Mouse (Mus musculus) limb, embryonic 13.5 days (tissue): ENCODE results near the gene Itpk1. TPM values are rescaled to one million over a fixed set of nuclear protein-coding genes. Genes with fewer than 3 reads are reported as not detected.

Source experiments
- ATAC-seq: fragments of 200-750 bp; cut with Nextera tagmentation; 2 replicates; pipeline ENCODE4 v1.8.0; 2017; ENCODE audit warnings: low read depth, moderate number of reproducible peaks, moderate TSS enrichment; ENCODE audit not compliant: low FRiP score
- H3K27ac ChIP-seq: fragments of 300-500 bp; sonication (generic); 2 replicates; pipeline ENCODE4 v1.5.1; 2015; ENCODE audit warnings: inconsistent platforms, mild to moderate bottlenecking, moderate library complexity
- H3K27me3 ChIP-seq: fragments of 300-500 bp; sonication (generic); 2 replicates; pipeline ENCODE4 v1.6.1; 2015; ENCODE audit warnings: mild to moderate bottlenecking, inconsistent platforms
- H3K36me3 ChIP-seq: fragments of 300-500 bp; sonication (generic); 2 replicates; pipeline ENCODE4 v1.6.1; 2015; ENCODE audit warnings: inconsistent platforms, mild to moderate bottlenecking, moderate library complexity
- H3K4me1 ChIP-seq: fragments of 300-500 bp; sonication (generic); 2 replicates; pipeline ENCODE4 v1.6.1; 2015; ENCODE audit warnings: inconsistent platforms
- H3K4me2 ChIP-seq: fragments of 300-500 bp; sonication (generic); replicated peaks from 2 replicates; pipeline ENCODE4 v1.6.1; 2015; ENCODE audit warnings: inconsistent platforms, mild to moderate bottlenecking, moderate library complexity
- H3K4me3 ChIP-seq: fragments of 300-500 bp; sonication (generic); 2 replicates; pipeline ENCODE4 v1.5.1; 2015; ENCODE audit warnings: moderate library complexity, mild to moderate bottlenecking, inconsistent platforms
- H3K9ac ChIP-seq: fragments of 300-500 bp; sonication (generic); 2 replicates; pipeline ENCODE4 v1.6.1; 2015; ENCODE audit warnings: mild to moderate bottlenecking, inconsistent platforms
- H3K9me3 ChIP-seq: fragments of 300-500 bp; sonication (generic); 2 replicates; pipeline ENCODE4 v1.6.1; 2016; ENCODE audit warnings: inconsistent platforms
- WGBS: fragments of 180-500 bp; shearing (Covaris S2); methylation state at CpG from one replicate; pipeline ENCODE4 v1.1.7; 2015; 5-methylcytosine and 5-hydroxymethylcytosine counted together
- polyA plus RNA-seq: library from polyadenylated mRNA; unstranded; fragments of >200 nt; fragmentation: Nextera tagmentation; extraction: Ambion mirVana; gene quantifications from 2 replicates; pipeline ENCODE4 v1.2.1, GENCODE M21; 2015

Itpk1 gene
- polyA plus RNA-seq, 1 experiment from 2014 or later = 9.3 TPM

DNA sequence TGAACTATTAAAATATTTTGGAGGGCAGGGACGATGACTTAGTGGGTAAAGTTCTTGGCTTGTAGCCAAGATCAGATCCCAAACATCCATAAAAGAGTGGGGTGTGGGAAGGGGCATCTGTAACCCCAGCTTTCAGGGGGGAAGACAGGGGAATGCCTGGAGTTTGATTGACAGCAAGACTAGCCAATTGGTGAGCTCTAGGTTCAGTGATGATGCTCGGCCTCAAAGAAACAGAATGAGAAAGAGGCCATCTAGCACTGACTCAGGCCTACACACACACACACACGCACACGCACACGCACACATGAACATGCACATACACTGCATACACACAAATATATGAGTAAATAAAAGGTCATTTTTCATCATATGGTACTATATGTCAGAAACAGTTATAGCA is 5.2 kb upstream of the Itpk1 start:
- no peak overlapping the region for H3K27ac ChIP-seq
- no peak for ATAC-seq
- WGBS = 77% methylated on average over 5 of the region's 5 CpGs
- no peak overlapping the region for H3K4me2 ChIP-seq
- H3K4me3 ChIP-seq = no peak overlapping the region
- H3K36me3 ChIP-seq = no peaks in the 10 kb centered on the region
- no peak overlapping the region for H3K9ac ChIP-seq
- H3K27me3 ChIP-seq = no peaks in the 10 kb centered on the region
- peaks cover 37% of the 10 kb centered on the region for H3K4me1 ChIP-seq
- H3K9me3 ChIP-seq = no peaks in the 10 kb centered on the region

DNA sequence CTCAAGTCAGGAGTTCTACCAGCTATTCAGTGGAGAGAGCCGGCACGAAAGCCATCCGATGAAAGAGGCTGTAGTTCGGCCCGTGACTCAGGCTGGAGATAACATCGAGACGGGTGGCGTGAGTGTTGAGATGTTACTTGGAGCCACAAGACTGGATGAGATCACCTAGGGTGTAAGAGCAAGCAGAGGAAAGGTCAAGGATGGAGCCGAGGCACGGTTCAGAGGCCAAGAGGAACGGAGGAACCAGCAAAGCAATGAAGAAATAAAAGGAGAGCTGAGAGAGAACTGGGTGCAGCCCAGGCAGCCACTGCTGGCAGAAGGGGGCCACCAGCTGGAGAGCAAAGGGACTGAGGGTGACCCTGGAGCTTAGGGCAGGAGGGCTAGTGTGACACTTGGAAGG is 3.5 kb upstream of the Itpk1 start:
- H3K9ac ChIP-seq = no peak overlapping the region
- no peaks in the 10 kb centered on the region for H3K9me3 ChIP-seq
- H3K27me3 ChIP-seq = no peaks in the 10 kb centered on the region
- no peak overlapping the region for H3K27ac ChIP-seq
- H3K4me3 ChIP-seq = no peak overlapping the region
- ATAC-seq = no peak
- no peaks in the 10 kb centered on the region for H3K36me3 ChIP-seq
- 86% methylated on average over 11 of the region's 11 CpGs for WGBS
- H3K4me2 ChIP-seq = no peak overlapping the region
- H3K4me1 ChIP-seq = peaks cover 40% of the 10 kb centered on the region

DNA sequence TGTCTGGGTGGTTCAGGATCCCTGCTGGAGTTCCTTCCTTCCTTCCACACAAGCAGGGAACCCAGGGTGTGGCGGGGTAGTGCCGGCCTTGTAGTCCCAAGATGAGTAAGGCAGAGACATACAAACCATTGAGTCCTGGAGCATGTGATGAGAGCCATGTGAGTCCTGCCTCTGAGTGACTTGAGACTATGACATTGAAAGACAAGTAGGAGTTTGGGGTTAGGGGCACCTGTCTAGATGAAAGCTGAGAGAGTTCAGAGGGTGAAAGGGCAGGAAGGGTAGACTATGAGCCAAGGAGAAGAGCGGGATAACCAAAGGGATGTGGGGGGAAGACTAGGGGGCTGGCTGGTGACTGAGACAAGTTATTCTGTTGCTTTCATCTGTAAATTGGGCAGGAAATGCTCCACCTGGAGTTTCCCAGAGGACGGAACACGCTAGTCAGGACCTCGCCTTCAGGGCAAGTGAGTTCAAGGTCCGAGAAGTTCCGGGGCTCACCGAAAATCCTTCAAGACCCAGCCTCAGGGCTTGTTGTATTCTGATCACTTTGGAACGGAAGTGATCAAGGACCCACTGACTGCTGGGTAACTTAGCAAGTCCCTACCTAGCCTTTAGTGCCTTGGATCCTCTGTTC is 2.2 kb upstream of the Itpk1 start:
- WGBS = 77% methylated on average over 10 of the region's 10 CpGs
- Histone ChIP-seq H3K9ac (no peak overlapping the region), H3K27me3 (no peaks in the 10 kb centered on the region), H3K27ac (no peak overlapping the region), H3K4me2 (no peak overlapping the region), H3K4me3 (no peak overlapping the region), H3K36me3 (no peaks in the 10 kb centered on the region), H3K4me1 (peaks cover 47% of the 10 kb centered on the region), H3K9me3 (no peaks in the 10 kb centered on the region)
- ATAC-seq = no peak

DNA sequence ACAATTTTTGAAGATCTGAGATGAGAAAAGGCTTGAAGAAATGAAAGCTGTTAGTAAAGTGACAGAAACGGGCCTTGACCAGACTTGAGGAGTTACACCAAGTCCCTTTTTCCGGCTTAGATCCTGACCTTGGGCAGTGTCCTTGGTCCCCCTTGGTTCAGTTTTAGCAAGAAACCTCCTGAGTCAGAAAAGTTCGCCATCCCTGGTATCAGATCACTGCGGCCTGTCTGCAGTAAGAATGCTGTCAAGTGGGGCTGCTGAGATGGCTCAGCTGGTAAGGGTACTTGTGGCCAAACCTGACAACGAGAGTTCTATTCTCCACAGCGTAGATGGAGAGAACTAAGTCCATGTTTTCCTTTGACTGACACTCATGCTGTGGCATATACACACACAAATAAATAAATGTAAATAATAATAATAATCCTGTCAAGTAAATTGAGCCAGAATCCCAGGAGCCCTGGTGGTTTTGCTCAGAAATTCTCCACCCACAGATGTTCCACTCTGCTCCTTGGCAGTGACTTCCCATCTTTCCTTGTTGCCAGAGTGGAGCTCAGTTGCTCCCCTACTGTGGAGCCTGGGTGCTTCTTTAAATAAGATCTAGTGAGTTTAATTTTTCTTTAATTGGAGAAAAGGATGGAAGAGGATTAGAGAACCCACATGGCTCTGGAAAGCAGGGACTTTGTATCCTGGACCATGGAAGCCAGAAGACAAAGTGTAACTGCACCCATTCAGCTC is 1.3 kb upstream of the Itpk1 start:
- Histone ChIP-seq H3K4me3 (peak overlapping the region; percentile 68), H3K27ac (no peak overlapping the region), H3K36me3 (no peaks in the 10 kb centered on the region), H3K9ac (no peak overlapping the region), H3K9me3 (no peaks in the 10 kb centered on the region), H3K27me3 (no peaks in the 10 kb centered on the region), H3K4me1 (peaks cover 47% of the 10 kb centered on the region), H3K4me2 (peak overlapping the region; percentile 92)
- 79% methylated on average over 6 of the region's 6 CpGs for WGBS
- ATAC-seq = no peak

DNA sequence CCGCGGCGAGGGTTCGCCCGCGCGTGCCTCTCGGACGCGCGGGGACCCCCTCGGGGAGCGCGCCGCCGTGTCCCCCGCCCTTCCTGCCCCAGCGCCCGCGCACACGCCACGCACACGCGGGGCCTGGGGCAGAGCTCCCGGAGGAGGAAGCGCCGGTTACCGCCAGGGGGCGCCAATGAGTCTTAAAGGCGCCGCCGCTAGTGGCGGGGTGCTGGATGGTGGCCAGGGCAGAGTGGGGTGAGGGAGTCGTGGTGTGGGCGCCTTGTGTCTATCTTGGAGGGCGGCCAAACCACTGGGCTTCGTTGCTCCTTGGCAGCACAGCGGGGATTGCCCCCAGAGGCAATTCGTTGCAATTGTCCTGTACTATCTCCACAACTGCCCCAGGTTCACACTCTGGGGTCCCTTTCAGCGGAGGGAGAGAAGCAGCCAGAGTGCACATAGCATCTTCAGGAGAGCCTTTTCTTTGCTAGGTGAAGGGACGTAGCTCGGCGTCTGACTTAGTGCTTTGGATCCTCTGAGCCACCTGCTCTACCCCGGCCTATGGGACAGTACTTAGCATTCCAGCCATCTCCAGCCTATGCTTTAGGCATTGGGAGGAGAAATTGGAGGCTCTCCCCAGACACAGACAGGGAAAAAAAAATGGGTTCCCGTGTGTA is 614 bp upstream of the Itpk1 start:
- Histone ChIP-seq H3K36me3 (no peaks in the 10 kb centered on the region), H3K4me2 (peak overlapping the region; percentile 92), H3K9ac (peak overlapping the region; percentile 84), H3K4me1 (peaks cover 45% of the 10 kb centered on the region), H3K27ac (peak overlapping the region; percentile 73; the same call in 1 of the 2 replicates), H3K27me3 (no peaks in the 10 kb centered on the region), H3K4me3 (peak overlapping the region; percentile 68), H3K9me3 (no peaks in the 10 kb centered on the region)
- WGBS = 2% methylated on average over 45 of the region's 45 CpGs
- ATAC-seq = peak; percentile 58

DNA sequence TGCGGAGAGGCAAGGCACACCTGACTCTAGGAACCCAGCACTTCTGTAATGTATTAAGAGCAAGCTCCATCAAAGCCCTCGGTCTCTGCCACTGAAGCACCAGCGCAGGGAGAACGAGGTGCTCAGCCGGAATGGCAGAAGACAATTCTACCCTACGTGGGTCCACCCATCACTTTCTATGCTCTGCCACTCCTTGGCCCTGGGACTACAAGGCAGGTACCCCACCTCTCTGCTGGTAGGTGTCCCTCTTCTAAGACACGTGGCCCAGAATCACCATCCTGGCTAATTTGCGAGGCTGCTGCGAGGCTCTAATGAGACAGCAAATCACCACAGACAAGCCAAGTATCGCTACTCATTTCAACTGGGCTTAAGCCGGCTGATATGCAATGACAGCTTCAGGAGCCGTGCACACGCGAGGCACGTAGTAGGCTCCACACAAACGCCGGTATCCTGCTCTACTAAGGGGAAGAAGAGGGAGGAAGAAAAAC is 765 bp downstream of the Itpk1 start:
- Histone ChIP-seq H3K36me3 (no peaks in the 10 kb centered on the region), H3K27ac (no peak overlapping the region), H3K4me1 (peaks cover 51% of the 10 kb centered on the region), H3K27me3 (no peaks in the 10 kb centered on the region), H3K4me2 (peak overlapping the region; percentile 92), H3K9ac (peak overlapping the region; percentile 84), H3K9me3 (no peaks in the 10 kb centered on the region), H3K4me3 (peak overlapping the region; percentile 68)
- 6% methylated on average over 17 of the region's 17 CpGs for WGBS
- no peak for ATAC-seq

DNA sequence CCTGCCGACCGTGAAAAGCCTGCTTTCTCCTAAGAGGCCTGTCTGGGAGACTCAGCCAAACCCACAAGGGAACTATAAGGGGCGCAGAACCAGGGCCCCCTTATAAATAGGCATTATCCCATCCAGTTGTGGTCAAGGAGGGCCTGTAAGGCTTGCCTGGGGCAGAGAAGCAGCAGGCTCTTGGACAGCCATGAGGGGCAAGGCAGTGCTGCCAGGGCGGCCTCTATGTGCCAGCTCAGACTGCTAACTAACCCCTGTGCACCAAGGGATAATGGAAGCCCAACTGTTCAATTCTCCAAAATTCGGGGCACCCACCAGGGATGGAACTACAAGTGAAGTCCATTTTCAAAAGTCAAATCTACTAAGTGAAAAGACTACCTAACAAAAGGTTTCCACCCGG is 1.3 kb downstream of the Itpk1 start:
- Histone ChIP-seq H3K36me3 (no peaks in the 10 kb centered on the region), H3K4me1 (peaks cover 56% of the 10 kb centered on the region)
- WGBS = 39% methylated on average over 6 of the region's 6 CpGs

DNA sequence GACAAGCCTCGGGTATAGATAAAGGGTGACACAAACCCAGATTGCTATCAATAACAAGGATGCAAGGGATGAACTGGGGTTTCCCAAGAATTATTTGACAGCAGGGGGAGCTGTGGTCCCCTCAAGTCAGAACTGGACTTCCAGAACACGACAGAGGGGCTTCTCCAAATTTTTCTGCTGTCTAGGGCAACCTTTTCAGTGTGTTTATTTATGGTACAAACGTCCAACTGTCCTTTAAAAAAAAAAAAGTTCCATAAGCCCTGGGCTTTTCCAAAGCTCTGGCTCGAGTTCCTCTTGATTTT is 1.7 kb downstream of the Itpk1 start:
- no peak for ATAC-seq
- peak overlapping the region; percentile 67 for H3K27ac ChIP-seq
- H3K4me1 ChIP-seq = peaks cover 60% of the 10 kb centered on the region
- peak overlapping the region; percentile 53 for H3K9ac ChIP-seq
- peak overlapping the region; percentile 68 for H3K4me3 ChIP-seq
- no peaks in the 10 kb centered on the region for H3K9me3 ChIP-seq
- peak overlapping the region; percentile 92 for H3K4me2 ChIP-seq
- no peaks in the 10 kb centered on the region for H3K36me3 ChIP-seq
- H3K27me3 ChIP-seq = no peaks in the 10 kb centered on the region
- 5% methylated on average over 4 of the region's 4 CpGs for WGBS

More for the DNA sequence above, 1.3 kb downstream of the Itpk1 start:
- Histone ChIP-seq H3K4me3 (peak overlapping the region; percentile 68), H3K27ac (no peak overlapping the region), H3K9ac (peak overlapping the region; percentile 13; the same call in 1 of the 2 replicates), H3K4me2 (peak overlapping the region; percentile 92), H3K9me3 (no peaks in the 10 kb centered on the region), H3K27me3 (no peaks in the 10 kb centered on the region)
- no peak for ATAC-seq

DNA sequence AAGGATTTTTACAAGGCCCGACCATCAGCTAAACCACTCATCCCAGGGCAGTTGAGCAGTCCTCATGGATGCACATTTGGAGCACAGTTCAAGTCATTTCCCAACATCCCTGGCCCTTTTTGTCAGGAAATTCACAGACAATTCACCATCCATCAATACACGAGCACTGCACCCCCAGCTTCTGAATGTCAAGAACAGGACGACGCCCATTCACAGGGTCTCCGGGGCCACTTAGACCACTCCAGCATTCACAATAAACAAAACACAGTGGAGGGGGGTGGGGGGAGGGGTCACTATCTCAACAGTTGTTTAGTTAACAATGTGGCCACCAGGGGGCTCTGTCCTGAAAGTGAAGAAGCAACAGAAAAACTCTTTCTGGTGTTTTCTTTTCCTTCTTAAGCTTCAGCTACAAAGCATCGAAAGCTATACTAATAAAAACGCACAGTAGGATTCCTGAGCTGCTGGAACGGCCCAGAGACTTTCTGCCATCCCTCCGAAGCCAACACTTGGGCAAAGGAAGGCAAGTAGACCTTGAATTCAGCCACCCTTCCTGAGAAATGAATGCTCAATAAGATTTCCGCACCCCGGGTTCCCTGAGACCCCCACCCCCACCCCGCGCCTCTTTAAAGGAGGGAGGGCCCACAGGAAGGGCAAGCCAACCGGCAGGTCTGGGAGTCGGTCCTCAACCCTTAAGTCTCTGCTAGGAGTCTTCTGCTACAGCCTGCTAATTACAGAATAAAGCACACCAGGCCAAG is 2.2 kb downstream of the Itpk1 start:
- Histone ChIP-seq H3K27me3 (no peaks in the 10 kb centered on the region), H3K9ac (peak overlapping the region; percentile 53), H3K27ac (peak overlapping the region; percentile 67), H3K36me3 (no peaks in the 10 kb centered on the region), H3K9me3 (no peaks in the 10 kb centered on the region), H3K4me1 (peaks cover 66% of the 10 kb centered on the region), H3K4me3 (peak overlapping the region; percentile 68), H3K4me2 (peak overlapping the region; percentile 92)
- 6% methylated on average over 15 of the region's 15 CpGs for WGBS
- no peak for ATAC-seq

DNA sequence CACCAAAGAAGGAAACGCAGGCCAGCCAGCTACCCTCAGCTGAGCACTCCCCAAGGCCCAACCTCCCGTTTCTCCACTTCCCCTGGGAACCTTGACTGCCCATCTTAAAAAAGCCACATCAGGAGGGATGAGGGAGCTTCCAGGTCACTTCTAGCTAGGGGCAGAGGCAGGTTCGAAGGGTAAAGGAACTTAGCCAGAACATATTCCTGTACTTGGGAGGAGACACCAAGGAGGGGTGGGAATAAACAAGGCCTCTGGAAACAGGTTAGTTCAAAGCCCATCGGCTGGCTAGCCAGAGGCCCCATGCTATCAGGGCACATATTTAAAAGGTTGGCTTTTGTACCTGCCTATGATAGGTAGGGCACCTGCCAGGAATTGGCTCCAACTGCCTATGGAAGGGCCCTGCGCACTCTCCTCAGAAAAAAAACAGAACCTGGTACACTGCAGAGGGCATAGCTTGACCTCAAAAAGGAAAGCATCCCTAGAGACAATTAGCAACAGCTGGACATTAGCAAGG is 3.0 kb downstream of the Itpk1 start:
- 89% methylated on average over 5 of the region's 5 CpGs for WGBS

DNA sequence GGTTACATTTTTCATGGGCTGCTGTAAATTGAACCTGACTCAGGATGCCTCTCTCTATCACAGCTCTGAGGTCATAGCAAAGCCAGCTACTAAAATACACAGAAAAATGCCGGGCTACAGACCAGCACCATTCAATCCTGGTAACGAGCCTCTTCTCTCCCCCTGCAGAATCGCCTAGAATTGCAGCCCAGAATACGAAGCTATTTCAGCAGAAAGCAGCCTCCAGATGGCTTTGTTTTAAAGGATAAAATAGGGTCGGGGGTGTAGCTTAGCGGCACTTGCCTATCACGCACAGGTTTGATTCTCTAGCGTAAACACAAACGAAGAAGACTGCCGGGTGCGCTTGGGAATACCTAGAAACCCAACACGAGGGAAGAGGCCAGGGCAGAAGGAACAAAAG is 4.3 kb downstream of the Itpk1 start:
- Histone ChIP-seq H3K27me3 (no peaks in the 10 kb centered on the region), H3K9ac (no peak overlapping the region), H3K4me2 (no peak overlapping the region), H3K27ac (no peak overlapping the region; the same call in 1 of the 2 replicates), H3K4me3 (no peak overlapping the region), H3K36me3 (no peaks in the 10 kb centered on the region), H3K4me1 (peaks cover 79% of the 10 kb centered on the region), H3K9me3 (no peaks in the 10 kb centered on the region)
- 53% methylated on average over 12 of the region's 12 CpGs for WGBS
- ATAC-seq = no peak

More for the DNA sequence above, 3.0 kb downstream of the Itpk1 start:
- H3K36me3 ChIP-seq = no peaks in the 10 kb centered on the region
- no peaks in the 10 kb centered on the region for H3K9me3 ChIP-seq
- ATAC-seq = no peak
- H3K27ac ChIP-seq = no peak overlapping the region
- peaks cover 73% of the 10 kb centered on the region for H3K4me1 ChIP-seq
- no peaks in the 10 kb centered on the region for H3K27me3 ChIP-seq
- peak overlapping the region; percentile 92; the same call in 1 of the 2 replicates for H3K4me2 ChIP-seq
- H3K4me3 ChIP-seq = no peak overlapping the region
- H3K9ac ChIP-seq = no peak overlapping the region
